Mouse (Mus musculus) adipocyte (in vitro differentiated cells): ENCODE data around the gene 1110051M20Rik.
A peak's percentile ranks its signal among the peaks of the same experiment; 100 is the strongest.

Experiments
- DNase-seq: peaks from one replicate; pipeline ENCODE4 v3.0.0-alpha.2; 2016; ENCODE audit warnings: low spot score

The 1110051M20Rik gene

DNA sequence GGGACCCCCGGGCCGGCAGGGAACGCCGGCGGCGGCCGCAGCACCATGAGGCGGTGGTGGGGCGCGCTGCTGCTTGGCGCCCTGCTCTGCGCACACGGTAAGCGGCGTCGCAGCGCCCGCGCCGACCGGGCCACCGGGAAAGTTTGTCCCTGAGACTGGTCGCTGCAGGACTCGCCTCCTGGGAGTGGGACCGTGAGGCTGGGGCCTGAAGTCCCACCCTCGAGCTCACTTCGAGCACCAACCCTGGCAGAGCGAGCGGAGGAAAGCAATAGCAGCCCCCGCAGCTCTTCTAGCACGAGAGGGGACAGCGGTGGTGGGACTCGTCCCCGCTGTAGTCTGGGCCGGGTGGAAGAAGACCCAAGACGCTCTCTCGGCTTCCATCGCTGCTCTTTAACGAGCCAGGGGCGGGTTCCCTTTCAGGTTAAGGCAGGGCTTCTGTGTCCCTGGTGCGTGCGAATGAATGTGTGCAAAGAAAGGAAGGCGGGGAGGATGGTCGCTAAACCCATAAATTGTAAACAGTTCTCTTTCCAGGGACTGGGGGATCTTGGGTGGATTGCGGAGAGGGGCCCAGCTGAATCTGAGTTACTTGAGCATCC lies 13.2 kb upstream of the 1110051M20Rik start:
- no peak for DNase-seq

DNA sequence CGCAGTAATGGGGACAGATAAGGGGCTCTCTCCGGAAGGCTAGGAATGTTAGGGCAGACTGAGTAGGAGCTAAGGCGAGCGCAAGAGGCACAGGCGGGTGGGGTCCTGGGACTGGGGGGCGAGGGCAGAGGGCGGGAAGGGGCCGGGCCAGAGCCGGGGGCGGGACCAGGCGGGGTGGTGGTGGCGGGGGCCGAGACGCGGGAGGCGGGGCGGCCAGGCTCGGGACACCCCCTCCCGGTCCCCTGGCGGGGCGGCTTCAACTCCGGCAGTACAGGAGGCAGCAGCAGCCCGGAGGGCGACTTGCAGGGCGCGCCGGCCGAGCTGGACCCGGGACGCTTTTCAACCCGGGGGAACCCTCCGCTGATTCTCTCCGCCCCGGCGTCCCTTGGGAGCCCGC lies 12.8 kb upstream of the 1110051M20Rik start, which contains the start of gene Lrp4:
Gene Lrp4, plus strand, starts transcription at position 253 of the 397 bp plus-strand sequence.
- no peak for DNase-seq

DNA sequence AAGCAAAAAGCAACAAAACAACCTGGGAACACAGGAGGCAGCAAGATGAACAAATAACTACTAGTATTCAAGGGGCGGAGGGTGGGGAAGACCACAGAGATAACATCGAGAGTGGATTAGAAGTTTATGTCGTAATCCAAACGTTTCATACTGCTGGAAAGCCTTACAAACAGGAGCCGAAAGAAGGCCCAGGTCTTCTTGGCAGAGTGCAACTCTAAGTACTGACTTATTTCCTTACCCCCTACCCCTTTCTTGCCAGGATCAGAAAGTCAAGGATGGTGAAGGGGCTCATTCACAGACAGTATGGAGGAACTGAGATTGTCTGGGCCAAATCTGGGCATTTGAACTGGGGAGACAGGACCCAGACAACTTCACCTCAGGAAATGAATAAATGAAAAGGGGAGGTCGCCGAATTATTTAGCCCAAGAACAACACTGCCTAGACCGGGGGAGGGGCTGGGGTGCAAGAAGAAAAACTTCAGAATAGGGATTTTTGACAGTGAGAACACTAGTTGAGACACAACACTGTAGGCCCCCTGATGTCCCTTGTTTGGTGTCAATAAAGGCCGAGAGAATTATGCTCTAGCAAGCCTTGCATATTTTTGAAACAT lies 12.1 kb upstream of the 1110051M20Rik start:
- DNase-seq, result no peak

DNA sequence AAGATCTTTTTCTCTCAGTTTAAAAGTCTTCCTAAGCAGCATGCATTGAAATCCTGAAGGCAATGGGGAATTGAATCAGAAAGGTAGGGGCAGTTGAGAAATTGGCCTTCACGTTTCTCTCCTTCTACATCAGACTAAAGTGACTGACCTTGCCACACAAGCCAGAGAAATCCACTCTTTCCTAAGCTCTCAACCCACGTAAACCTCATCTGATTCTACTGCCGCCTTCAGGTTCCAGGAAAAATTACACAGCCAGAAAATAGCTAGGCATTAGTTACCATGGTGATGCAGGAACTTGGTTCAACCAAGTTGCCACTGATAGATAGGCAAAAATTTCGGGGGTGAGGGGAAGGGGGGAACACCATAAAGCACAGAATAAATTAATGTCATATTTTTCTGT lies 11.3 kb upstream of the 1110051M20Rik start:
- peak; percentile 79 for DNase-seq

DNA sequence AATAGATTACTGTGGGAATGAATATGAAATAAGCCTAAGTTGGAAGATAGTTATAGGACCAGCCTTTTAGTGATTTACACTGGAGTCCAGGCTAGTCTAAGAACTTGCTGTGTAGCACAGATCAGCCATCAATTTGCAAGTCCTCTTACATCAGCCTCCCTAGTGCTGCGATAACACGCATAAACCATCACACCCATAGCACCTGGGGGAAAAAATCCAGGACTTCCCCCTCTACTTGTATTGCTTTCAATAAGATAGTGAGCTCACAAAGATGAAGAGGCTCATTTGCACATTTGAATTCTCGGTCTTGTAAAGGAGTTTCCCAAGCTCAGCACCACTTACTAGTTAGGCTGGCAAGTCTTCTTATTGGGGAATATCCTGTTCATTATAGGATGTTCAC lies 9.9 kb upstream of the 1110051M20Rik start:
- no peak for DNase-seq

DNA sequence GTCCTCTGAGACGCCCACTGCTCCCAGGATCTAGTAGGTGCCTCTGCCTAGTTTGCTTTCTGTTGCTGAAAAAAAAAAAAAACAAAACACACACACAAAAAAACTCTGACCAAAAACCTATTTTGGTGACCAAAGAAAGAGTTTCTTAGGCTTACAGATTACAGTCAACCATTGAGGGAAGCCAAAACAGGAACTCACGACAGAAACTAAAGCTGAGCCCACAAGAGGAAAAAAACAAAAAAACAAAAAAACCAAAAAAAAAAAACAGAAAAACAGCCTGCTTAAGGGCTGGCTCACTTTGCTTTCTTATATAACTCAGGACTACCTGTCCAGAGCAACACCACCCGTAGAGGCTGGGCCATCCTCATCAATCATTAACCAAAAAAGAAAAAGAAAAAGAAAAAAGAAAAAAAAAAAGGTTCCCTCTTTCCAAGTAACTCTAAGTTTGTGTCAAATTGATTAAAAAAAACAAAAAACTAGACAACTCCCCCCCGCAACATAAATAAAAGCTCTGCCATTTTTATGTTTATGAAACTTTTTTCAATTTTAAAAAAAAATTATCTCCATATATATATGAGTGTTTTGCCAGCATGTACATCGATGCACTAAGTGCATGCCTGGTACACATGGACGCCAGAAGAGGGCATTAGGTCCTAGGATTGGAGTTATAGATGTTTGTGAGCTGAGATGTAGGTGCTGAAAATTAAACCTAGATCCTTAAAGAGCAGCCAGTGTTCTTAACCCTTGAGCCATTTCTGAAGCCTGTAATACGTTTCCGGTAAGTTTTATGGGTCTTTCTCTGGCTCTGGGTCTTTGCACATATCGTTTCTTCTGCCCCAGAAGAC lies 8.9 kb upstream of the 1110051M20Rik start:
- no peak for DNase-seq

DNA sequence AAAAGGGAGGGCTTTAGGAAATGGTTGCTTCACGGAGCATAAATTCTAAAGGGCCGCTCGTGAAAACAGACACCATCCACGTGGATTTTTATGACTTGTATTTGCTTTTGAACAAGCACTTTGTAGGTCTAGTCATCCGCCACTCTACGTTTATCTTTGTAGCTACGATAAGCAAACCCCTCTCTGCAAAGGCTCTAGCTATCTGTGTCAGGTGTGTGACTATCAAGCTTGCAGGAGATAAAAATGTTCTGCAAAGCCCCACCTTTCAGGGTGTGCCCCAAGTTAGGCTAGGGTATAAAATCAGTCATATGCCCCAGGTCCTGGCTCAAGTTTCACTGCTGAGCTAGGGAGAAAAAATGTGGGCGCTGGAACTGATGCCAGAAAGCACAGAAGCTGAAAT lies 8.2 kb upstream of the 1110051M20Rik start:
- DNase-seq, result no peak

DNA sequence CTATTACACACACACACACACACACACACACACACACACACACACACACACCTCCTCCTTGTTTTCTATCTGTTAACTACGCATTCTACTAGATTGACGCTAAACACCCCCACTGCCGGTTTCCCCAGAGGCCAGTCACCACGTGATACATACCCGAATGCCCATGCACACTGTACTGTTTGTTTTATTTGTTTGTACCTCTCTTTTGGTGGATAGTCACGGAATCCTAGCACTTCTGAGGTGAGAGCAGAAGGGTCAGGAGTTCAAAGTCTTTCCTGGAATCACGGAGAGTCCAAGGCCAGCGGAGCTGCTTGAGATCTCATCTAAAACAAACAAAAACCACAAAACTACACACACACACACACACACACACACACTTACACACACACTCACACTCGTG lies 5.8 kb upstream of the 1110051M20Rik start:
- no peak for DNase-seq

DNA sequence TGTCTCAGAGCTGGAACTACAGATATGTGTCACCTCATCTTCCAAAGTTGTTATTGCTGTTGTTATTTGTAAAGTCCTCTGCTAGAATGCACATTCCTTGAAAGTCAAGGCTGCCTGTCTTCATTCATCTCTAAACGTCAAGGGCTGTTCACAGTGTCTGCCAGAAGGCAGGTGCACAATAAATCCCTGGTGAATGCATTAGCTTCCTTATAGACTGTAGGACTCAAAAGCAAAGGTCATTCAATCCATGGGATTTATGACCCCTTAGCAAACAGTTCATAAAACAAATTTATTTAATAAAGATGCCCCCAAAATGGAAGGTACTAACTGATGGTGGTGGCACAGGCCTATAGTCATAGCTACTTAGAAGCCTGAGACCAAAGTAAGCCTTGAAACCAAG lies 5.2 kb upstream of the 1110051M20Rik start:
- DNase-seq, result no peak

DNA sequence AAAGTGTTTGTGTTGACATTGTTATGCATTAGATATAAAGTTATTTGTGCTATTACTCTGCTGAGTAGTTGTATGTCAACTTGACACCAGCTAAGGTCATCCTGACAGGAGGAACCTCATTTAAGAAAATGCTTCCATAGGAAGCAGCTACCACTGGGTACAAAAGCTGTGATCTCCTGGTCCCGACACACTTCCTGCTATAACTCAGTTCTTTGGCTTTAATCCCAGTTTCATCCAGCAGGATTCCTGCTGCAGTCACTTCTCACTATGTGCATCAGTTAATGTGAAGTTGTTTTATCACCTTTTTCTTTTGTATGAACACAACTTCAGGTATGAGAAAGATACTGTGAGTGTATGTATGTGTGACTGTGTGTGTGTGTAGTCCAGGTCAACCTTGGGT lies 2.3 kb downstream of the 1110051M20Rik start:
- no peak for DNase-seq

DNA sequence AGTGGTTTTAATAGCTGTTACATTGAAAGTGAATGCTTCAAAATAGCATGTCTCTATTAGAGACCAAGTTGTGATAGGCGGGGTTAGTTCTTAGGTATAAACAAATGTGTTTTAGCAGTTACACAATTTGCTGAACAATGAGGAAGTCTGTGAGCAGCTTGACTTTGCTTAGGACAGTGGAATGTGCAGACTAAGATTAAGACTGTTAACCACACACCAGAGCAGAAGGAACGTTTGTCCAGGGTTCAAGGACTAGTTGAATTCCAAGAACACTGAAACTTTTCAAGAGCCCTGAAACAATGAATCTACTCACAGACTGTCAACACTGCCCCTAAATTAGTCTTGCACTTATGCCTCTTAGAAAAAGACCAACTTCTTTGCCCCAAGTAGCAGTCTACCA lies 2.8 kb downstream of the 1110051M20Rik start:
- no peak for DNase-seq

DNA sequence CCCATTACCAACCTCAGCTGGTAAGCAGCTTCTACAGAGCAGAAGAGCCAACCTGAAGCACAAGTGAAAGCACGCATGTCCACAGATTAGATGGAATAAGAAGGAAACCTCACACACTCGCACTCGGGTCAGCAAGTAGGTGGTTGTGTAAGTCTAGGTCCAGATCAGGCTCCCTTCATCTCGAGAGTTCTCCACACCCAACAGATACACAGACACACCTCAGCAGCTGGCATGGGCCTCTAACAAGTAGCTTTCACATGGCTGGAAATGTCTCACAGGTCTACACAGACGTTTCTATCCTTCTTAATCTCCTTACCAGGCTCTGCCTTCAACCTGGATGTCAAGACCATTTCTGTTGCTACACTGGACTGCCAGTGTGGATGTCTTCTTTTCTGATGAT lies 3.8 kb downstream of the 1110051M20Rik start:
- DNase-seq, result no peak

DNA sequence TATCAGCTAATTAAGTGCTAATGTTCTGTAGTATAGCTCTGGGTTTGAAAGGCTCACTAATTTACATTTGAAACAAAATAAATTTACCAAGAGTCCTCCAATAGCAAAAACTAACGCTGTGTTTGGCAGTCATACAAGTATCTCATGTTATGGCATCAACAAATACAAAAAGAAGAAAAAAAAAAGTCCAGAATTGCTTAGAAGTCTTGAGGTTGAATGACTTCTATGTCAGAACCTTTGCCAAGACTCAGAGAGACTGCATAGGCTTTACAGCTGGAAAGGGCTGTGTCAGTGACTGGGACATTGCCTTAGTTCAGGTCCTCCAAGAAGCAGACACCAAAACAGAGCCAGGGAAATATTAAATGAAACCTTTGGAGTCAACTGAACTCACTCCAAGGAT lies 4.6 kb downstream of the 1110051M20Rik start:
- no peak for DNase-seq

DNA sequence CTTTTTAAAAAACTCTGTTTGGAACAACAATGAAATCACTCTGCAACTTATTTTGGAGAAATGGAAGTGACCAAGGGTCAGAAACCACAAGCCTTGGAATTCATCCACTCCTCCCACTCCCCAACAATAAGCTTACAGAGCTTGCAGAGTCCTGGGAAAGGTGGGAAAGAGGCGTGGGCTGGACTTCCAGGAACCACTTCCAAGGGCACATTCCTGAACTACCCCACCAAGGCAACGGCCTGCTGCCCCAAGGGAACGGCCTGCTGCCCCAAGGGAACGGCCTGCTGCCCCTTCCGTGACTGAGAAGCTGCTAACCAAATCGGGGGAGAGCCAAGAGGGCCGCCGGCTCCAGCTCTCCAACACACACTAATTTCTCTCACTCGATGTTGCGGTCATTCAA lies 5.2 kb downstream of the 1110051M20Rik start:
- DNase-seq, result no peak

DNA sequence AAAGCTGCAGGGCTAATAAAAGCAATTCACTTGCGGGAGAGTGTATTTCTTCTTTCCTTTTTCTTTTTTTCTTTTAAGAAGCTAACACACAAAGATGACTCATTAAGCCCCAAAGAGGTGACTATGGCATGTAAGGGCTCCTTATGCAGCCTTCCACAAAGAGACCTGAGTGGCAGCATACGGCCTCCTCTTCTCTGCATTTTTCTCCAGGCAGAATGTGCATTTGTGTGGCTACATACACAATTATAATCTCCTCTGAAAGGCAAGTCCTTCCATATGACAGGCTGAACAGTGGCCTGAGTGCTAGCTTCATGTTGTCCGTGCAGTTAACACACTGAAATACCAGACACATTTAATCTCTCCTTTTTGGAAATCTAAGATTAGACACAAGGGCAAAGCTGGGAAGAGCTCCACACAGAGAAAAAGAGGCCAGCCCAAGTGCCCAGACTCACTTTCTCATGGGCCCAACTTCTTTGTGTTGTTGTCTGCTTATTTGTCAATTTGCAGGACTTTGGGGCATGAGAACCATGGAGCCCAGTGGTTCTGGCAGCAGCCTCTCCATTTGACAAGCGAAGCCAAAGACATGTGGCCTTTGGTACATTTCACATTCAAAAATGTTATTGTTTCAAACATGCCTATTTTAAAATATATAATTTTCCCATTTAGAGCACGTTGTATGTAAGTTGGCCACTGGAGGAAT lies 7.2 kb downstream of the 1110051M20Rik start:
- peak; percentile 65 for DNase-seq

DNA sequence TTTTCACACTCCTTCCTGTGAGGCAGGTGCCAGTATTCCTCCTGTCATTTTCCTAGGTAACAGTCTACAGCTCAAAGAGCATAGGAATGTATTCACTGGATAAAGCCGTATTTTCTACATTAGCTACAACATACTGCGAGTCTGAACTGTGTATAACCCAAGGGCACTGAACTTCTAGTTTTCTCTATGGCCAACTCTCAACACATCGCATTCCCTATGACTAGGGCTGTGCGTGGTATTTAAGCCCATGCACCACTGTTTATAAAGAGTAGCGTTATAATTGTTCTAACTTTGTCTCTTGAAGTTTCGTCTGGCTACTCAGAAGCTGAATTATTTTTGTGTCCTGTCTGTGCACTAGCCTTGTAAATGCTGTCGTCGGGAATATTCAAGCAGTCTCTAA lies 7.8 kb downstream of the 1110051M20Rik start:
- DNase-seq, result no peak

DNA sequence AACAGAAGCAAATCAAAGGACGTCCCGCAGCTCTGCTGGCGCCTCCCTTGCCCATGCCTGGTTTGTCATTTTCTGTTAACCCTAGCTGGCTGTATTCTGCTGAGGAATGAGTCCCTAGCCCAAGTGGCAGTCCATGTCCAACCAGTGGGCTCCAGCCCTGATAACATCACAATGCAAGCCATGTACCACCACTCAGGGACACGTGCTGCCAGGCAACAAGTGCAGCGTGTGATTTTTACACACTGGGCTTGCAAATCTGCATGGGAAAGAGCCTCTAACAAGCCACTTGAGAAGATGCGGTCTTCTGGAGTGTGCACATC lies 13.9 kb downstream of the 1110051M20Rik start:
- DNase-seq, result no peak

DNA sequence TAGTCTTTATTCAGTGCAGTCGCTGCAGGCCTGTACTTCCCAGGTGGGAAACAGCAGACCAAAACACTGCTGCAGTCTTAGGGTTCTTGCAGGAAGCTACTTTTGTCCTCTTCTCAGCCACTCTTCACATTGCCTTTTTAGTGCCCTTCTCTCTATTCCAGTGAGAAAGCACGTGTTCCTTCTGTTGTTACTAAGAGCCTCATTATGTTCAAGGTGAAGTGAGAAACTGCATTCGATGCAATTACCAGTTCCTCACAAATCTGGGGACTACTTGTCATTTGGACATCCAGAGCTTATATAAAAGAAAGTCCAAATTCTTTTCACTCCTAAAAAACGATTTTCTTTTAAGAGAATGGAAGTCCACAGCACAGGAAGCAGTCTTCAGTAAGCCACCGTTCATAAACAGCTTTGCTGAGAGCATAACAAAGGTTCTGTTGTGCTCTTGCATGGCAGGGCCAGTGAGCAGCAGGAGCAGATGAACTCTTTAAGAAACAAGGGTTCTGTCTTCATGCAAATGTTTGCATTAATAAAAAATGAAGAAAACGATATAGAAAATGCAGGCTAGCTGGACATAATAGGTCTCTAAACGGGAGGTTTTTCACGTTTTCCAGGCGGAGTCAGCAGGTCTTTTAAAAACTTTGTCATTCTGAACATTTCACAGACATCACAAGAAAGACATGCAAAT lies 14.4 kb downstream of the 1110051M20Rik start:
- no peak for DNase-seq

DNA sequence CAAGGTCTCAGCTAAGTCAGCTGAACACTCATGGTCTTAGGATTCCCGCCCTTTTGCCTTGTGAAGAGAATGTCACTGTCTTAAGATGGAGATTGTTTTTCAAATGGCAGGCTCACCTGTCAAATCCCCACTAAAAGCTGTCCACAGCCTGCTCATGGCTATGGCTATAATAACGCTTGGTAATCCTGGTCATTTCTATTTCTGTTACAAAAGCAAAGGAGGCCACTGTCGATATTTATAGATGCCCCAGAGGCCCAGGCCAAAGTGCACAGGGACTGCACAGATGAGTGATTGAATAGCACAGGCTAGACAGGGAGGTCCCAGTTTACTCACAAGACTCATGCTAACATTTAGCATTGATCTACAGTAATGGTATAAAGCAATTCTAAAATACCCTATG lies 15.4 kb downstream of the 1110051M20Rik start:
- DNase-seq, result no peak

DNA sequence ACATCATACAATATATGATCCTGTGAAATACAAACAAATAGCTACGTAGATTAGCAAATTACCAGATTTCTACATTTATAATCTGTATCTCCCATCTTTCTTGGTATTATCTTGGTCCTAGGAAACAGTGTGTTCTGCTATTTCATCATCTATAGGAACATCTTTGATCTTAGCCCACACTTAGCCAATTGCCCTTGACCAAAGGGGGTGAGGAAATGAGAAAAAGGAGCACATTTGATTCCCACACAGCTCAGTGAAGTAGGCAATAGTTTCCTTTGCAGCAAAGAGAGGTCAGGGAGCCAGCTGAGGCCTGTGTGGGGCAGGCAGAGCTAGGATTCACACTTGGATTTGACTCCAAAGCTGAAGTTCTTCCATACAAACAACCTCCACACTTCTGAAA lies 18.2 kb downstream of the 1110051M20Rik start:
- peak; percentile 43 for DNase-seq

DNA sequence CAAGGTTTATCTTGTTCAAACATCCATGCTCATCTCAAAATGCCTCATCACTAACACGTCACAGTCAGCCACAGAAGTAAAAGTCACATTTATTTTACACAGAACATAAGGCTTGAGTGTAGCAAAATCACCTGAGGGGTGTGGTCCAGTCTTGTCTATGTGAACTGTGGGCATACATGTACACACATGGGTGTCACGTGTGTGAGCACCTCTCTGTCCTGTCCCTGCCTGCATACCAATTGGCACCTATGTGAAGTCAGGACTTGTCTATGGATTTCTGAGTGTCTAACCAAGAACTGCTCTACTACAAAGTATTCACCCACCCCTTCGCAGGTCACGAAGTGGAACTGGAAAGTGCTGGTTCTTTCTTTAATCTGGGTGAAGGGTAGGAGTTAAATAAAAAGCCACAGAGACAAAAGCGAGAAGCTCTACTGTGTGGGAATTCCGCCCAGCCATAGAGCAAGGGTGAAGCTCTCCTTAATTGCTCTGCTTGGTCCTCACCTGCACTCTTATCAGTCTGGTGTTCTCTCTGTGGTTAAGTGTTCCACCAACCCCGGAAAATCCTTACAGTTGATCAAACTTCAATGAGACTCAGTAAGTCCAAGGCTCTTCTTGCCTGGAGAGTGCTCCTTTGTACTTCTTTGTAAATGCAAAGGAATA lies 20.3 kb downstream of the 1110051M20Rik start:
- no peak for DNase-seq

DNA sequence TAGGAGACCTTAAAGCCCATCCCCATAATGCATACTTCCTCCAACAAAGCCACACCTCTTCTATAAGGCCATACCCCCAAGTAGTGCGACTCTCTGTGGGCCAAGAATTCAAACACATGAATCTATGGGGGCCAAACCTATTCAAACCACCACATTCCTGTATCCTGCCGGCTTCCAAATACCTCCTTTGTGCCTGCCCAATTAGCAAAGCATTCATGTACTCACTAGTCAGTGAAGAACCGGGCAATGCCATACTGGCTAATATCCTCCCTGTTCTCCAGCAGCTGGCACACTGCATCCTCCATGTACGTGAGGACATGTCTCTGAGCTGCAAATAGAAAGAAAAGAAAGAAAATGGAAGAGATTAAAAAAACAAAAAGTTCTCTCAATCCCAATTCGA lies 22.9 kb downstream of the 1110051M20Rik start:
- no peak for DNase-seq
